Mouse (Mus musculus): ENCODE data around the gene Olfr527. TPM values are rescaled to one million over a fixed set of nuclear protein-coding genes. Genes with fewer than 3 reads are reported as not detected.

Olfr527 gene
- total and polyA plus RNA-seq, 3 experiments, result not detected

- no peaks in the 10 kb centered on the region for H3K36me3 ChIP-seq (replicated peaks in 1 of 2; ENCODE audit: control insufficient read depth in 1 of 2, insufficient read depth in 1 of 2, low read length in 1 of 2)
- no peak for DNase-seq (ENCODE audit: extremely low read depth)
- peaks cover 85% of the 10 kb centered on the region for H3K27me3 ChIP-seq (replicated peaks)
- no peak overlapping the region for H3K27ac ChIP-seq (ENCODE audit: insufficient read depth, low read depth)
- no peak overlapping the region for H3K4me3 ChIP-seq (replicated peaks in 1 of 3; ENCODE audit: low read depth in 2 of 3, low read length in 2 of 3, poor library complexity in 1 of 3)
- in situ Hi-C loops (cut with MboI; ENCODE audit: low pct_ligation_motif_present, low pct_unique_long_range_greater_than_20kb, low sequenced_read_pairs), result no loop called here
- dilution Hi-C loops (cut with MboI; ENCODE audit: extremely low pct_ligation_motif_present, extremely low pct_unique_long_range_greater_than_20kb, low sequenced_read_pairs), result no loop called here
- no peak overlapping the region for H3K9ac ChIP-seq (ENCODE audit: insufficient read depth, low read depth)
- no peaks in the 10 kb centered on the region for H3K79me2 ChIP-seq (replicated peaks; ENCODE audit: control insufficient read depth, extremely low read depth, insufficient read depth, poor library complexity, severe bottlenecking)
- TF ChIP-seq ZMIZ1 (IDR thresholded peaks at IDR 0.05; ENCODE audit: low read depth, low read length) (no peak), RAD21 (IDR thresholded peaks at IDR 0.05; ENCODE audit: low read depth, low read length) (no peak), POLR2AphosphoS2 (IDR thresholded peaks at IDR 0.05; ENCODE audit: low read depth, low read length) (no peak)
- no peaks in the 10 kb centered on the region for H3K4me1 ChIP-seq (ENCODE audit: control insufficient read depth in 1 of 2, insufficient read depth in 2 of 2)
- H3K4me2 ChIP-seq (ENCODE audit: insufficient read depth, low read depth, poor library complexity, severe bottlenecking), result no peak overlapping the region
- H3K9me3 ChIP-seq (replicated peaks; ENCODE audit: low read length), result no peaks in the 10 kb centered on the region
Observed at GRCm38 (mm10) chr7:140319861-140320385, 13.9 kb upstream of the Olfr527 start.

- peaks cover 85% of the 10 kb centered on the region for H3K27me3 ChIP-seq (replicated peaks)
- H3K4me3 ChIP-seq (replicated peaks in 1 of 3; ENCODE audit: low read depth in 2 of 3, low read length in 2 of 3, poor library complexity in 1 of 3), result no peak within 1 kb of the TSS
- dilution Hi-C loops (cut with MboI; ENCODE audit: extremely low pct_ligation_motif_present, extremely low pct_unique_long_range_greater_than_20kb, low sequenced_read_pairs), result no loop called here
- TF ChIP-seq ZMIZ1 (IDR thresholded peaks at IDR 0.05; ENCODE audit: low read depth, low read length) (no peak), TBP (conservative IDR thresholded peaks at IDR 0.05; ENCODE audit: low read depth, low read length) (no peak), GABPA (IDR thresholded peaks at IDR 0.05; ENCODE audit: insufficient replicate concordance, low read depth, low read length) (no peak), CHD2 (IDR thresholded peaks at IDR 0.05; ENCODE audit: low read length) (no peak), USF2 (conservative IDR thresholded peaks at IDR 0.05; ENCODE audit: low read depth, low read length) (no peak), EP300 (IDR thresholded peaks at IDR 0.05; ENCODE audit: low read length) (no peak), POLR2AphosphoS2 (IDR thresholded peaks at IDR 0.05; ENCODE audit: low read depth, low read length) (no peak), UBTF (IDR thresholded peaks at IDR 0.05; ENCODE audit: low read depth, low read length) (no peak), TCF12 (IDR thresholded peaks at IDR 0.05; ENCODE audit: low read depth, low read length) (no peak), ZNF384 (IDR thresholded peaks at IDR 0.05; ENCODE audit: low read depth, low read length) (no peak)
- no peaks in the 10 kb centered on the region for H3K79me2 ChIP-seq (replicated peaks; ENCODE audit: control insufficient read depth, extremely low read depth, insufficient read depth, poor library complexity, severe bottlenecking)
- no peaks in the 10 kb centered on the region for H3K9me3 ChIP-seq (replicated peaks; ENCODE audit: low read length)
- no peak for DNase-seq (ENCODE audit: extremely low read depth)
- in situ Hi-C loops (cut with MboI; ENCODE audit: low pct_ligation_motif_present, low pct_unique_long_range_greater_than_20kb, low sequenced_read_pairs), result no loop called here
- H3K27ac ChIP-seq (ENCODE audit: insufficient read depth, low read depth), result no peak within 1 kb of the TSS
- H3K4me2 ChIP-seq (ENCODE audit: insufficient read depth, low read depth, poor library complexity, severe bottlenecking), result no peak within 1 kb of the TSS
- no peaks in the 10 kb centered on the region for H3K36me3 ChIP-seq (replicated peaks in 1 of 2; ENCODE audit: control insufficient read depth in 1 of 2, insufficient read depth in 1 of 2, low read length in 1 of 2)
- no peak within 1 kb of the TSS for H3K9ac ChIP-seq (ENCODE audit: insufficient read depth, low read depth)
- H3K4me1 ChIP-seq (ENCODE audit: control insufficient read depth in 1 of 2, insufficient read depth in 2 of 2), result no peaks in the 10 kb centered on the region
Observed at GRCm38 (mm10) chr7:140320558-140320957, 13.3 kb upstream of the Olfr527 start, which contains the start of gene Olfr525. Gene Olfr525 (plus strand): TSS chr7:140320858.

GRCm38 (mm10) chr7:140321135-140321534 is 12.7 kb upstream of the Olfr527 start:
- no peak for TF ChIP-seq KAT2A (IDR thresholded peaks at IDR 0.05; ENCODE audit: insufficient replicate concordance, low read length)
- TF ChIP-seq ZMIZ1 (IDR thresholded peaks at IDR 0.05; ENCODE audit: low read depth, low read length), result no peak
- TF ChIP-seq CHD2 (IDR thresholded peaks at IDR 0.05; ENCODE audit: low read length), result no peak
- TF ChIP-seq UBTF (IDR thresholded peaks at IDR 0.05; ENCODE audit: low read depth, low read length), result no peak
- TF ChIP-seq MXI1 (IDR thresholded peaks at IDR 0.05; ENCODE audit: low read depth, low read length), result no peak
- TF ChIP-seq E2F4 (IDR thresholded peaks at IDR 0.05; ENCODE audit: insufficient replicate concordance, low read depth, low read length), result no peak
- TF ChIP-seq MAX (IDR thresholded peaks at IDR 0.05; ENCODE audit: low read length), result no peak
- no peak for TF ChIP-seq TCF12 (IDR thresholded peaks at IDR 0.05; ENCODE audit: low read depth, low read length)
- dilution Hi-C loops (cut with MboI; ENCODE audit: extremely low pct_ligation_motif_present, extremely low pct_unique_long_range_greater_than_20kb, low sequenced_read_pairs), result no loop called here
- DNase-seq (ENCODE audit: extremely low read depth), result no peak

More at GRCm38 (mm10) chr7:140321135-140321534, 12.7 kb upstream of the Olfr527 start:
- H3K36me3 ChIP-seq (replicated peaks in 1 of 2; ENCODE audit: control insufficient read depth in 1 of 2, insufficient read depth in 1 of 2, low read length in 1 of 2), result no peaks in the 10 kb centered on the region
- H3K4me2 ChIP-seq (ENCODE audit: insufficient read depth, low read depth, poor library complexity, severe bottlenecking), result no peak overlapping the region
- no peaks in the 10 kb centered on the region for H3K9me3 ChIP-seq (replicated peaks; ENCODE audit: low read length)
- in situ Hi-C loops (cut with MboI; ENCODE audit: low pct_ligation_motif_present, low pct_unique_long_range_greater_than_20kb, low sequenced_read_pairs), result no loop called here
- no peaks in the 10 kb centered on the region for H3K4me1 ChIP-seq (ENCODE audit: control insufficient read depth in 1 of 2, insufficient read depth in 2 of 2)
- H3K9ac ChIP-seq (ENCODE audit: insufficient read depth, low read depth), result no peak overlapping the region
- no peaks in the 10 kb centered on the region for H3K79me2 ChIP-seq (replicated peaks; ENCODE audit: control insufficient read depth, extremely low read depth, insufficient read depth, poor library complexity, severe bottlenecking)
- peaks cover 88% of the 10 kb centered on the region for H3K27me3 ChIP-seq (replicated peaks)
- H3K27ac ChIP-seq (ENCODE audit: insufficient read depth, low read depth), result no peak overlapping the region
- no peak overlapping the region for H3K4me3 ChIP-seq (replicated peaks in 1 of 3; ENCODE audit: low read depth in 2 of 3, low read length in 2 of 3, poor library complexity in 1 of 3)
